Mouse (Mus musculus) bone marrow macrophage, adult 2 months (primary cell): ENCODE data around the gene Rps6ka5.

Experiments used
- CTCF ChIP-seq: IDR thresholded peaks from 2 replicates; pipeline ENCODE4 v1.5.1; 2012; ENCODE audit warnings: low read depth, mild to moderate bottlenecking, low read length, moderate library complexity
- POLR2A ChIP-seq: IDR thresholded peaks from 2 replicates; pipeline ENCODE4 v1.6.1; 2012; ENCODE audit warnings: mild to moderate bottlenecking, low read depth, low read length, borderline replicate concordance

DNA sequence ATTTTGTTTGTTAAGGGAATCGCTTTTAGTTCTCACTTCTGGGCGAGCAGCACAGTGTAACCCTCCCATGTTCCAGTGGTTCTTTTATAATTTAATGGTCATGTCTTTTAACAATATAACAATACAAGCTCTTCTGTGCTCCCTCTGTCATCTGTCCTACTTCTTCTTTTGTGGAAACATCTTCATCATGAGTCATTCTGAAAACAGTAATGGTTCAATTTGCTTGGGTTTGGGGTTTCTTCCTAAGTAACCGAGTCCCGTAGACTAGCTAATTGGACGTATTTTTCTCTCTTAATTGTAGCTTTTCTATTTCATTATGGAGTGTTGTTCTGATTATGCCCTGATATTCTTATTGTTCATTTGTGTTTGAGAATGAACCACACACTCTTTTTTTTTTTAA lies 13.5 kb upstream of the Rps6ka5 start:
- TF ChIP-seq POLR2A (no peak), CTCF (no peak)
